Mouse (Mus musculus) gonadal fat pad, adult 2 months (tissue): ENCODE results near the gene Sgms2. TPM values are rescaled to one million over a fixed set of nuclear protein-coding genes. Genes with fewer than 3 reads are reported as not detected.
A peak's percentile ranks its signal among the peaks of the same experiment; 100 is the strongest.

ENCODE experiments used
- DNase-seq: peaks from one replicate; pipeline ENCODE4 v3.0.0-alpha.2; 2012; ENCODE audit warnings: low read depth
- polyA plus RNA-seq: library from polyadenylated mRNA; depleted of rRNA; stranded (reverse); fragments of >200 nt; gene quantifications from 2 replicates; pipeline ENCODE4 v1.2.3, GENCODE M21; 2012

The Sgms2 gene
- polyA plus RNA-seq, 1 experiment = 15.0 TPM

- DNase-seq = no peak
Observed at GRCm38 (mm10) chr3:131307811-131308210, 183.4 kb downstream of the Sgms2 start.

- peak; percentile 58 for DNase-seq
Observed at GRCm38 (mm10) chr3:131306255-131306654, 185.0 kb downstream of the Sgms2 start.

DNA sequence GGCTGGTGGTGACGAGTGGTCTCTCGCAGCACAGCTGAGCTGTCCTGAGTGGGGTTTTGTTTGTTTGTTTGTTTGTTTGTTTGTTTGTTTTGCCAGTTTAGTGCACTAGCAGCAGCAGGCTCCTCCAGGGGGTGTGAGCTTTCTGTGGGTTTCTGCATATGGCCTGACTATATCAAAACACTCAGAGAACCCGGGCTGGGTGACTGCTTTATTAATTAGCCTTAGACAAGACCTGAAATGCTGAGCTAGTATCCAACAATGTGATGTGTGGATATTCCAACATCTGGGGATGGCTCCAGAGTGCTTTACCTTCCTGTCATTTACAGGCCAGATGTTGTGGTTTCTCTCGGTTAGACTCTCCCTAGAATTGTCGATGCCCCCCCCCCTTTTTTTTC lies 187.9 kb downstream of the Sgms2 start:
- no peak for DNase-seq

DNA sequence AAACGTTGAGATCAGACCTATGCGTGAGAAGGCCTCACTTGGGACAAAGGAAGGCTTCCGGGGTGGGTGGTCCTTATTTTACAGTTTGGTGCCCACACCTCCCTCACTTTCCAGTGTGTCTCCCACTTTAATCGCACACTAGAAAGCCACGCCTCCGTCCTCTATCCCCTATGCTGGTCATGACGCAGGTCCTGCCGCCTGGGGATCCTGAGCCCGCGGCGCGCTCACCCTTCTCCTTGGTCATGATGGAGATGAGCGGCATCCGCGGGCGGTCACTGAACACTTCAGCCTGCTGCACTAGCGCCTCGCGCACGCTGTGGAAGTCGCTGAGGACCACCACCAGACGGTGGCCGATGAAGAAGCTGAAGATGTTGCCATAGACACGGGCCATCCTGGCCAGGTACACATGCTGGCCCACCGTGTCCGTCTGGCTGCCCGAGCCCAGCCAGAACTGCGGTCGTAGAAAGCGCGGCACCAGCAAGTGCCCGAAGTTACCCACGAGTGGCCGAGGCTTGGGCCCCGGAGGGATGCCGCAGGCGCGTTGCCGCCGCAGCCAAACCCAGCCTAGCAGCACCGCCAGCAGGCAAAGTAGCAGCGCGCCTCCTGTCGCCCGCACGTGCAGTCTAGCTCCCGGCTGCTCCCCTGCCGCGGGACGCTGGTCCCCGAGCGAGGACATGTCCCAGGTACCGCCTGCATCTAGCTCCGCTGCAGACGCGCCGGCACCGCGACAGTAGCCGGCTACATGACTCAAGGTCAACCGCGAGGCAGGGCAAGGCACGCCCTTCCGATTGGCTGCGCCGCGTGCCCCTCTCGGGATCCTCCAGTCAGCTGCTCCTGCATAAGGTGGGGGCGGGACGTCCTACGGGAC lies 188.5 kb downstream of the Sgms2 start, which contains the start of gene Cyp2u1:
Gene Cyp2u1, minus strand, starts transcription at position 776 of the 868 bp plus-strand sequence.
- DNase-seq = no peak

DNA sequence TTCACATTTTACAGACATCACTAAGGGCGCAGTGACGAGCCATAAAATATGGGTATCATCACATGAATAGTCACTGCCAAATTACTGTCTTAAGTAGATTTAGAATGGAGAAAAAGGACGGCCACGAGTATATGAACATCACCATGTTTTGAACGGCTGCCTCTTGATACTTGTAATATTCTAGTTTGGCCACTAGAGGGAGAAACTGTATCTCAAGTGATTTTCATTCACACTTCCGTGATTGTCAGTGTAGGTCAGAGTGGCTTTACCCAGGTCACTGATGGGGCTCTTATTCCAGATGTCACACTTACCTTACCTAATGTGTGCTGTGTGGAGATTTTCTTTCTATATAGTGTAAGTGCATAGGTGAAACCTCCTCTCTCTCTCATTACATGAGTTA lies 191.3 kb downstream of the Sgms2 start:
- no peak for DNase-seq

- DNase-seq = no peak
Observed at GRCm38 (mm10) chr3:131299078-131299477, 192.1 kb downstream of the Sgms2 start.

- no peak for DNase-seq
Observed at GRCm38 (mm10) chr3:131296893-131297292, 194.3 kb downstream of the Sgms2 start.

DNA sequence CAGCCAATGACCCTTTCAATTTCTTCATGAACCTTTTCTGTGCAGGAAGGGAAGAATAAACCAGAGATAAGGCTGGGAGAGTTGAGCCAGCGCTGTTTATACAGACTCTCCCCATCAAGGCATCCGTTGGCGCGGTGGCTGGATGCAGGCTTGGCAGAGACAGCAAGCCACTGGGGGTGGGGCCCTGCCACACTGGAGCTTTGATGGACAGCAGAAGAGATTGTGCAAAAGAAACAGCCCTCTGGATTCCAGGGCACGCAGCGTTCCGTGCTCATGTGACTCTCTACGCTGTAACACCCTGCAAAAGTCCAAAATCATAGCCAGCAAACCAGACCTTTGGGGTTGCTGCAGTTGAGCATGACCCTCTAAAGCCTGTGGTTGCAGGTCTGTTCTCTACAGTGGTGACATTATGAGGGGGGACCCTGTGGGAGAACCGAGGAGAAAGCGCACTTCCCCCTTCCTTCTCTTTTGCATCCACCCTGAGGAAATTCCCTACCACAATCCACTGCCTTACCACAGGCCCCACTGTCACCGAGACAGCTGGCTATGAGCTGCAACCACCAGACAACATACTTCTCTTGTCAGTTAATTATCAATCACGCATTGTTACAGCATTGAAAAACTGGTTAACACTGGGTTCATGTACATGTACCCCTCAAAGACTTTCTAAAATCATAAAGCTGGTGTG lies 195.6 kb downstream of the Sgms2 start:
- DNase-seq = no peak

DNA sequence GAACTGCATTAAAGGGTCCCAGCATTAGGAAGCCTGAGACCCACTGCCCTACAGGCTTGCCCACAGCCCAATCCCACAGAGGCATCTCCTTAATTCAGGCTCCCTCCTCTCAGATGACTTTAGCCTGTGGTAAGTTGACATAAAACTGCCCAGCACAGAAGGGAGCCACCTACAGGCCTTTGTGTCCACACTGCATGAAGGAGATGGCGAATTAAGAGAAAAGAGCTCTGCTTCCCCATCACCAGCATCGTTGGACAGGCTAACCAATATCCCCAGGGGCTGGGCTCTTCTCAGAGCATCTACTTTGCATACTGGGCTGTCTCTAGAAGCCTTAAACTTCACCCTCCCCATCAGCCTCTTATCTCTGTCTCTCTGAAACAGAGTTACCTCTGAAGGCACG lies 196.7 kb downstream of the Sgms2 start:
- no peak for DNase-seq

GRCm38 (mm10) chr3:131292959-131293358 lies 198.3 kb downstream of the Sgms2 start:
- no peak for DNase-seq

DNA sequence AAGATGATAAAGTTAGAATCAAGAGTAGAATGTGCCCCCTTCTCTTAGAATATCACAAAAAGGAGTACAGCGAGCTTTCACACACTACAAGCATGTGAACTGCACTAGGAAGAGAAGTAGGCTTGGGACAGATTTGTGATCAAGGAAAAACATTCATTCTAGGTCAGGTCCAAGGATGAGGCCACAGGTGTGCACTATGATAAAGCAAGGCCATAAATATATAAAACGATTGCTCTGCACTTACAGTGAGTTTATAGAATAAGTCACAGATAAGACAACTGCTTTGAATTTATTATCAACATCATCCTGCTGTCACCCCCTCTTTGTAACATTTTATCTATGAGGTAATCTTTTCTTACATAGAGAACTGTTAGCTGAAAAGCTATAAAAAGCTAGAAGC lies 198.9 kb downstream of the Sgms2 start:
- DNase-seq = no peak

GRCm38 (mm10) chr3:131291890-131292289 lies 199.3 kb downstream of the Sgms2 start:
- no peak for DNase-seq

GRCm38 (mm10) chr3:131274151-131274550 lies 217.1 kb downstream of the Sgms2 start:
- DNase-seq = no peak

DNA sequence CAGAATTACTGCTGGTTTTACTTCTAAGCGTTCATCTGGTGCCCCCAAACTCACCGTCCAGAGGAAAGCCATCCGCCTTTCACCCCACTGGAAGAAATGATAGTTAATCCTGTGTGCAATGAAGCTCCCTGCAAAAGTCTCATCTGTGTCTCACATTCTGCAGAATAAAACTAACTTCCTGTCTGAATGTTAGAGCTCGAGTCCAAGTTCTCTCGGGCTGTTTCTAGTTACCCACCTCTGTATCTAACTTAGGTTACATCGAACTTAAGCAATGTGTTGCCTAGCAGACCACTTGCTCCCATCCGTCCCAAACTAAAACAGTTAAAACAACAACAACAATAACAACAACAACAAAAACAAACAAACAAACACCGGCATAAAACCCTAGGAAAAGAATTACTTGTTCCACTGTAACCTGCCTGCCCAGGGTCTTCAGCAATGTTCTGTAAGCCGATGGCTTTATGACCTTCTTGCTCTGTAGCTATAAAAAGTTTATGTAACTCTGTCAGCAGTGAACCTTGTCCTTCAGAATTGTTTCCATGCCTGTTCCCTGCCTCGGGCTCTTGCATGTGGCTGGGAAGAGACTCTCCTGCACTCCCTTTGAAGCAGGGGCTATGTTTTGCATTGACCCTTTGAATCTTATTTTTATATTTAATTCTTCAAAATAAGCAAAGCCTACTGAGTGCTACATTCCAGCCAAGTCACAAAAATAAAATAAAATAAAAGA lies 218.7 kb downstream of the Sgms2 start:
- no peak for DNase-seq

DNA sequence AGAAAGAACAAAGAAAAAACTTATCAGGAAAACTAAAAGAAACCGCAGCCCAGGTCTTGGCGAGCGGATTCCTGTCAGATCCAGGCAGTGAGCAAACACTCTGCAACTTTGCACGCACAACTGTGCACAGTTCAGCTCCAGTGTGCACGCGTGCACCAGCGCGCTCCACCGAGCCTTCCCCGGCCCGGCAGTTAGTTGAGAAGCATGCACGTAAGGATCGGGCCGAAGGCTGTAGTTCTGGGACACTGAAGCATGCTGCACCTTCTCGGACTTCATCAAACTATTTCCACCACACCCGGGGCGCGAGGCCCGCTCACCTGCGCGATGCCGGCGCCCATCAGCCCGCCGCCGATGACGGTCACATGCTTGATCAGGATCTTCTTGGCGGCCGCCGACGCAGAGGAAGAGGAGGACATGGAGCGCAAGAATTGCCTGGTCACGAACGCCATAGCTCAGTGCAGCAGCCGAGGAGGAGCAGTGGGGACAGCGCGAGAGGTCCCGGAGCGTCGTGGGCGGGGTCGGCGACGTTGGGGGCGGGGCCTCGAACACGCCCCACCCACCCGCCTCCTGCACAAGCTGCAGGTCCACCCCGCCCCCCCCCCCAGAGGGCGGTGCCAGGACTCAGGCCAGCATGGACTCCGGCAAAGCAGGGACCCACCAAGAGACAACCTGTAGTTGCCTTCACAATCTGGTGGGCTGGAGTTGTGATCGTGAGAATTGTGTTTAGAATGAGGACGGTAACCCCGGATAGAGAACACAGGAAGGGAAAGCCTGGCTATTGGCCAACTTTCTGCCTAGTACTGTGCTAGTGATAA lies 219.4 kb downstream of the Sgms2 start, which contains the start of gene Hadh:
Gene Hadh, minus strand, starts transcription at position 543 of the 815 bp plus-strand sequence.
- DNase-seq = no peak

DNA sequence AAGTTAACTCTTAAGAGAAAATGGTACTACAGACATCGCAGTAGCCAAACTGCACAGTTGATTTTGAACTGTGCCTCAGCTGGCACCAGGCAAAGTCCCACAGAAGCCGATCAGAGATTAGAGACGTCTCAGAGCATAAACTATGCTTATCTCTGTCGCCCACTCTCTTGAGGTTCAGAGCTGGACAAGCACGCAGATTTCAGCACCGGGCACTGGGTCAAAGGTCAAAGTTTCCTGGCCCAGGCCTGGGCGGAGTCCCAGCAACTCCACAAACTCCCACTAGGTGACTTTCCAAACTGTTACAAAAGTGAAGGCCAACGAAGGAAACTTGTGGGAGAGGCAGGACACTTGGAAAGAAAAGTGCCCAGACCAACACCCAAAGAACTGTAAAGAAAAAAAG lies 220.1 kb downstream of the Sgms2 start:
- no peak for DNase-seq

DNA sequence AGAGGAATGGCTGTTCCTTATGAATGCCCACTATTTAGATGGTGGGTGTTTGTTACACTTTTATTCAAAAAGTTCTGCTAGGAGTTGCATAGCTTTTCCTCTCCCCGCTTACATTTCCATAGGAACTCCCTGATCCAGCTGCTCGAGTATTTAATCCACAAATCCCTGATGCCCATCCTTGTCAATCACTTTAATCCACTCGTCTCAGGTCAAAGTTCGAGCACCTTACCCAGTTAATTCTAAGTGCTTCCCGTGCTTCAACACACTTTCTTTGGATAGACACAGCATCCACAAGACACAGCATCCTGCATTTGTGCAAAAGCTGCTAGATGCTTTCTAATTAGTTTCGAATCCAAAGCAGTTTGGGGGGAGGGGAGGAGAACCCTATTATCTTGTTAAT lies 220.8 kb downstream of the Sgms2 start:
- no peak for DNase-seq
